Mouse (Mus musculus) bone marrow macrophage, adult 2 months (primary cell): ENCODE results near the gene Arhgap27. TPM values are rescaled to one million over a fixed set of nuclear protein-coding genes. Genes with fewer than 3 reads are reported as not detected.

ENCODE experiments used
- H3K27ac ChIP-seq: 2 replicates; pipeline ENCODE4 v1.5.1; 2012; ENCODE audit warnings: low read depth, low read length; ENCODE audit not compliant: insufficient read depth
- H3K4me1 ChIP-seq: 2 replicates; pipeline ENCODE4 v1.6.1; 2012; ENCODE audit warnings: low read length; ENCODE audit not compliant: control insufficient read depth, insufficient read depth
- H3K4me3 ChIP-seq: 2 replicates; pipeline ENCODE4 v1.5.1; 2012; ENCODE audit warnings: mild to moderate bottlenecking, low read length, moderate library complexity; ENCODE audit not compliant: insufficient read depth
- CTCF ChIP-seq: IDR thresholded peaks from 2 replicates; pipeline ENCODE4 v1.5.1; 2012; ENCODE audit warnings: low read depth, mild to moderate bottlenecking, low read length, moderate library complexity
- POLR2A ChIP-seq: IDR thresholded peaks from 2 replicates; pipeline ENCODE4 v1.6.1; 2012; ENCODE audit warnings: mild to moderate bottlenecking, low read depth, low read length, borderline replicate concordance
- polyA plus RNA-seq: library from polyadenylated mRNA; stranded (reverse); fragments of >200 nt; gene quantifications from 2 replicates; pipeline ENCODE4 v1.2.4, GENCODE M21; 2012; ENCODE audit not compliant: missing spikeins, insufficient read depth, insufficient read length

Gene Arhgap27
- polyA plus RNA-seq, 1 experiment: 23.8 TPM

- Histone ChIP-seq H3K4me3 (no peak overlapping the region), H3K27ac (no peak overlapping the region), H3K4me1 (peaks cover 21% of the 10 kb centered on the region)
- TF ChIP-seq POLR2A: no peak
- no peak for TF ChIP-seq CTCF
These were observed 5.2 kb downstream of the Arhgap27 start for GRCm38 (mm10) chr11:103358316-103358715.

- TF ChIP-seq CTCF: no peak
- TF ChIP-seq POLR2A: no peak
- Histone ChIP-seq H3K4me3 (no peak overlapping the region), H3K27ac (no peak overlapping the region), H3K4me1 (peaks cover 21% of the 10 kb centered on the region)
These were observed 5.8 kb downstream of the Arhgap27 start for GRCm38 (mm10) chr11:103357710-103358109.

GRCm38 (mm10) chr11:103356938-103357670 lies 6.4 kb downstream of the Arhgap27 start:
- TF ChIP-seq CTCF: no peak
- TF ChIP-seq POLR2A: no peak
- peaks cover 21% of the 10 kb centered on the region for H3K4me1 ChIP-seq
- H3K4me3 ChIP-seq: no peak overlapping the region
- H3K27ac ChIP-seq: no peak overlapping the region

GRCm38 (mm10) chr11:103356032-103356571 lies 7.4 kb downstream of the Arhgap27 start:
- Histone ChIP-seq H3K4me1 (peaks cover 20% of the 10 kb centered on the region), H3K4me3 (no peak overlapping the region), H3K27ac (no peak overlapping the region)
- no peak for TF ChIP-seq POLR2A
- TF ChIP-seq CTCF: no peak

- no peak overlapping the region for H3K4me3 ChIP-seq
These were observed 8.2 kb downstream of the Arhgap27 start for GRCm38 (mm10) chr11:103355251-103355650.

GRCm38 (mm10) chr11:103354033-103354432 lies 9.5 kb downstream of the Arhgap27 start:
- TF ChIP-seq CTCF (no peak), POLR2A (no peak)
- Histone ChIP-seq H3K4me1 (peaks cover 16% of the 10 kb centered on the region), H3K27ac (peak overlapping the region; percentile 25), H3K4me3 (no peak overlapping the region)

More at GRCm38 (mm10) chr11:103355251-103355650, 8.2 kb downstream of the Arhgap27 start:
- TF ChIP-seq CTCF (no peak), POLR2A (no peak)
- H3K4me1 ChIP-seq: peaks cover 17% of the 10 kb centered on the region
- H3K27ac ChIP-seq: no peak overlapping the region

- no peak overlapping the region for H3K4me3 ChIP-seq
These were observed 11.2 kb downstream of the Arhgap27 start for GRCm38 (mm10) chr11:103352239-103352814.

GRCm38 (mm10) chr11:103350711-103351315 lies 12.7 kb downstream of the Arhgap27 start:
- TF ChIP-seq POLR2A (no peak), CTCF (no peak)
- Histone ChIP-seq H3K4me3 (no peak overlapping the region), H3K27ac (no peak overlapping the region), H3K4me1 (peaks cover 28% of the 10 kb centered on the region)

More at GRCm38 (mm10) chr11:103352239-103352814, 11.2 kb downstream of the Arhgap27 start:
- Histone ChIP-seq H3K27ac (no peak overlapping the region), H3K4me1 (peaks cover 14% of the 10 kb centered on the region)
- no peak for TF ChIP-seq POLR2A
- no peak for TF ChIP-seq CTCF

- no peak overlapping the region for H3K4me3 ChIP-seq
- TF ChIP-seq CTCF: peak; percentile 46; the same call in 1 of the 2 replicates
- TF ChIP-seq POLR2A: no peak
- no peak overlapping the region for H3K27ac ChIP-seq
- H3K4me1 ChIP-seq: peaks cover 35% of the 10 kb centered on the region
These were observed 13.8 kb downstream of the Arhgap27 start for GRCm38 (mm10) chr11:103349699-103350098.
